Mouse (Mus musculus) embryo, embryonic 10.5 days (tissue): ENCODE data around the gene Fam117a.
"Not testable (repeated sequence)": the region's sequence is repeated elsewhere in the genome, so short reads cannot be mapped to it uniquely, and the experiment has no call there.

ENCODE experiments used
- DNase-seq: peaks from one replicate; pipeline ENCODE4 v3.0.0-alpha.2; 2015; ENCODE audit warnings: low spot score

Gene Fam117a

DNA sequence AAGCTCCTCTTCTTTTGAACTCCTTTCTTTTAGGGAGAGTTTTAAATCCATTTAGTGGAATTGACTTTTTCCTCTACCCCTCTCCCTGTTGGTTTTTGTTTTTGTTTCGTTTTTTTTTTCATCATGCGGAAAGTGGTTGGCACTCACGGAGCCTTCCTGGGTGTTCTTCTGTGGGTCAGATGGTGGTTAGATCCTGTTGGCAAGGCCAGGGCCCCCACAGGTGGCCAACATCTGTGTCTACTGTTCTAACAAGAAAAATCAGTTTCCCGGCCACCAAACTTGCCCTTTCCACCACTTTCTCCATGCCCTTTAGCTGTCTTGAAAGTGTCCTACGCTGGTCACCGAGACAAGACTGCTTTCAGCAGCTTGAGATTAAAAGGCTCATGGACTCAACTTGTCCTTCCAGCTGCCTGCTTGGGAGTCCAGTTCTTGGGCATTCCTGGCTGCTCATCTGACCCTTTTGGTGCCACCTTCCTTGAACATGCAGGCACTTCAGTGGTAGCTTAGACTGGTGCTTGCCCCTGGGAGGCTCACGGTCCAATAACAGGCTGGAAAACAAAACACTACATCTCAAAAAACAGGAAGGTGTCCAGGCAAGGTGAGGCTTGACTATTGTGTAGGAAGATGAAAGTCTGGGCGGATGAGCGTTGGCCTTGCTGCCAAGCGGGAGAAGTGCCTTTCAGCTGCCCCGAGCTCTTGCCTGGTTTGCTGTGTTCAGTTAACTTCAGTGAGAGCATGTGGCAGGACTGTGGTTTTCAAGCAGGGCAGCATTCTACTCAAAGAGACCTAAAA lies 56.1 kb downstream of the Fam117a start:
- no peak for DNase-seq

GRCm38 (mm10) chr11:95393500-95393816 lies 56.6 kb downstream of the Fam117a start:
- no peak for DNase-seq

GRCm38 (mm10) chr11:95394112-95394511 lies 57.3 kb downstream of the Fam117a start:
- no peak for DNase-seq

DNA sequence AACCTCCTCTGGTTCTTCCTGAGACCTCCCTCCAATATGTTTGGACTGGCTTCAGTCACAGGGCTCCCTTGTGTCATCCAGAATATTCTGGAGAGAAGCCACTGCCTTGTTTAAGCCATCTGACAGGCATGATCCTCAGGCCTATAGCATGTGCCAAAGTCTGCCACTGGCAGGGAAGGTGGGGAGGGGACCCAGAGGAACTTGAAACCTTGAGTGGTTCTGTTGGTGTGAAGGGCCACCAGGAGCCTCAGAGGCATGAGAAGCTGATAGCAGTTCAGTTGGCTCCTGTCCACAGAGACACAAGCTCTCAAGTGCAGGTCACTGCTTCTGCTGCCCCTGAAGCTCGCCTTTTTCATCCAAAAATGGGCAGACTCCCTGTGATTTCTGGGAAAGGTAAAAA lies 59.7 kb downstream of the Fam117a start:
- DNase-seq, result no peak

DNA sequence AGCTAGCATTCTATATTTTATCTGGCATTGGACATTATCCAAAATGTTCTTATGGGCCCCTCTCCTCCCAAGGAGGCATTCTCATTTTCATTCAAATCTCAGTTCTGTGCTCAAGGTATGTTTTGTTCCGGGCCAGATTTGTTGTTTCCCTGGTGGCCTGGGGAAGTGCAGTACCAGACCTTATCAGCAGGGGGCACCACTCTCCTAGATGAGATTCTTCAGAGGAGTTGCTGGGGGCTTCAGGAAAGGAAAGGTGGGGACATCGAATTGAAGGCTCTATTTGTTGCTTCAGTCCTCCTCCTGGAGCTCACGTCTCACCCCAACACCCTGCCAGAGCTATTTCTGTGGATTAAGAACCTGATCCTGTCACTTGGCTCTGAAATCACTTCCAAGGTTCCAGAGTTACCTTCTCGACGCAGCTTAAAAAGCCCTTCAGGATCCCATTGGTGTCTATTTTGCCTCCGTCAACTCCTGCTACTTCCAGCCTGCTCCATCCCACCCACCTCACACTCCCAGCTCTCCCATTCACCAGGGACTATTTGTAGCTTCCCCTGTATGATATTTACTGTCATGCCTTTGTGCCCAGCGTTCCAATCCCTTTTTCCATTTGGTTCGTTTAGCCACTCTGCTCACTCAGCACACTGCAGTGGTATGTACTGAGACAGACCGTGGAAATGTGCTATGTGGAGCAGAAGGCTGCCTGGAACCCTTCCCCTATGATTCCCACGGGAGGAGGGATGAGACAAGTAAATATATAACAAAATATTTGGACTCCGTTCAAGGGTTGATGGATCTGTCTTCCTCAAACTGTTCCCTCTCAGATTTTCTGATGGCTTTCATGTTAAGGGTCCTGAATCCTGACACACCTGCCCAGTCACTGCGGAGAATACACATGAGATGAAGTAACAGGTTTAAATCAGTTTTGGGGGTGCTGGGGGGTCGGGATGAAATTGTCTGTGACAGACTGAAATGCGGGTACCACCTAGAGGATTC lies 61.3 kb downstream of the Fam117a start:
- peak; percentile 88 for DNase-seq

DNA sequence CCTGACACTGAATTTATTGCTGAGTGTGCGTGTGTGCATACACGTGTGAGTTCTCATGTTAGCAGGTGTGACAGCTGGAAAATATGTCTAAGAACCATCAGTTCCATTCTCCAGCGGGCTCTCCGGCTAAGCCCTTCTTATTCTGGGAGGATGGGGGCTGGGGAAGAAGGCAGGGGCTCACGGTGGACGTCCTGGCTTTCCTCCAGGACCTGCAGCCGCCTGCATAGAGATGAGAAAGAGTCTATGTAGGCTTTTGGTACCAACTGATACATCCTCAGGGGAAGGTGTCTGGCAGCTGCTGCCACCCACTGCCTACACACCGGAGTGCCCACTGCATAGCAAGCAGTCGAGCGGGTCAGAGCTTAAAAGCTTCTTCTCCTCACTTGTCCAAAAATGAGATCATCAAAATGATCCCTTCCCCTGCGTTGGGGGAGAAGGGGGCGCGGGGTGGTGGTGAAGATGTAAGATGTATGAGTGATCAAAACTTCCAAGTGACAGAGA lies 62.8 kb downstream of the Fam117a start:
- no peak for DNase-seq

DNA sequence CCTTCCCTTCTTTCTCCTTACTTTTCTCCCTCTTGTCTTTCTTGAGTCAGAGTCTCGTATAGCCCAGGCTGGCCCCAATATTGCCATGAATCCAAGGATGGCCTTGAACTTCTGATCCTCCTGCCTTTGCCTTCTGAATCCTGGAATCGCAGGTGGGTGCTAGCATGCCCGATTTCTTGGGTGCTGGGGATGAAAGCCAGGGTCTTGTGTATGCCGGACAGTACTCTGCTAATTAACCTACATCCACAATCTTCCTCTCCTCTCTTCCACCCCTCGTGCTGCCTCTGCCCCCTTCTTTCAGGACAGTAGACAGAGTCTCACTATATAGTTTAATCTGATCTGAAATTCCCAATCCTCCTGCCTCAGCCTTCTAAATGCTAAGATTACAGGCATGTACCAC lies 64.8 kb downstream of the Fam117a start:
- DNase-seq, result no peak

- peak; percentile 53 for DNase-seq
Observed at GRCm38 (mm10) chr11:95402196-95402595, 65.4 kb downstream of the Fam117a start.

- DNase-seq, result peak; percentile 38
Observed at GRCm38 (mm10) chr11:95402658-95403101, 65.9 kb downstream of the Fam117a start.

- DNase-seq, result peak; percentile 59
Observed at GRCm38 (mm10) chr11:95403382-95404340, 66.8 kb downstream of the Fam117a start.

GRCm38 (mm10) chr11:95405771-95406170 lies 69.0 kb downstream of the Fam117a start:
- DNase-seq, result no peak

DNA sequence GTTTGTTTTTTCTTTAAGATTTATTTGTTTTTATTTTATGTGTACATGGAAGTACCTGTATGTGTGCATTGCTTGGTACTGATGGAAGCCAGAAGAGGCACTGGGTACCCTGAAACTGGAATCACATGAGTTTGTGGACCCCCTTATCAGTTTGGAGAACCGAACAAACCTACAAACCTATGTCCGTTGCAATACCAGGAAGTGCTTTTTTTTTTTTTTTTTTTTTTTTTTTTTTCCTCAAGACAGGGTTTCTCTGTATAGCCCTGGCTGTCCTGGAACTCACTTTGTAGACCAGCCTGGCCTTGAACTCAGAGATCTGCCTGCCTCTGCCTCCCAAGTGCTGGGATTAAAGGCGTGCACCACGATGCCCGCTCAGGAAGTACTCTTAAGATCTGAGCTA lies 69.6 kb downstream of the Fam117a start:
- DNase-seq, result not testable (repeated sequence)

GRCm38 (mm10) chr11:95409450-95410112 lies 72.8 kb downstream of the Fam117a start:
- no peak for DNase-seq

DNA sequence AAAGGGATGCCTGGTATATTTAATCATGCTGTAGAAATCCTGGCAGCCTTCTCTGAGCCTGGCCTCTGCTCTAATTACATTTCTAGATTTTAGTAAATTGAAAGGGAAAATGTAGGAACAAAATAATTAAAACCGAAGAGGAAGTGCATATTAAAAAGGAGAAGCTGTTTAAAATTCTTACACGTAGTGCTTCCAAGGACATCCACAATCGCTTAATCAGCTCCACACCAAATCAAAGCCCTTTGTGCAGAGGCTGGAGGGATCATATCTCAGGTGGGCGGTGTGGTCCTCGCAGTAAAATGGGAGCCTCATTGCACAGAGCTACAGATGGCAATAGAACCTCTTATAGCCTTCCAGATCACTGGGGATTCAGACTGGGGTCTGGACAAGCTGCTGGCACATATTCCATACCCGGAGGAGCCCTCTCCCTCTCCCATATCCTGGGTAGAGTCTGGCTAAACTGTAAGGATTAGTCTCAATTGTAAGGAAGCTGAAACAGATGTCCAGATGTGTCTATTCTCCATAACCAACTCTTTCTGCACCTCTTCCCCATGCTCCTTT lies 74.7 kb downstream of the Fam117a start:
- no peak for DNase-seq

DNA sequence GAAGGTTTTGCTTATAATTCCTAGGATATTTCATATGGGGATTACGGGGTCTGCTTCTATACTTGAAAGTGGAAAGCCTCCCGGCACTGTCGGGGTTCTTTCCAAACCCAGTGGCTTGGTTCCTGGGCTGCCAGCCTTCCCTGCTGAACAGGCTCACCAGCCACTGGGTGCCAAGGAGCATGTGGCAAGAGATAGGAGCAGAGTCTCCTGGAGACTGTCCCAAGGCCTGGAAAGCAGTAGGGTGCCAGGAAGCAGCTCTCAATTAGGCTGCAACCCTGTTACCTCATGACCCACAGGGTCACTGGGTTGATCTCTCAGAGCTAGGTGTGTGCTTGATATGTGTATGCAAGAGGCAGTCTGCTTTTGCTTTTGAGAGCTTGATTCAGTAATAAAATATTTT lies 75.8 kb downstream of the Fam117a start:
- DNase-seq, result no peak

- DNase-seq, result peak; percentile 97
Observed at GRCm38 (mm10) chr11:95413641-95414535, 77.1 kb downstream of the Fam117a start, which contains the start of gene Spop. Gene Spop, plus strand, starts transcription at chr11:95414080.

DNA sequence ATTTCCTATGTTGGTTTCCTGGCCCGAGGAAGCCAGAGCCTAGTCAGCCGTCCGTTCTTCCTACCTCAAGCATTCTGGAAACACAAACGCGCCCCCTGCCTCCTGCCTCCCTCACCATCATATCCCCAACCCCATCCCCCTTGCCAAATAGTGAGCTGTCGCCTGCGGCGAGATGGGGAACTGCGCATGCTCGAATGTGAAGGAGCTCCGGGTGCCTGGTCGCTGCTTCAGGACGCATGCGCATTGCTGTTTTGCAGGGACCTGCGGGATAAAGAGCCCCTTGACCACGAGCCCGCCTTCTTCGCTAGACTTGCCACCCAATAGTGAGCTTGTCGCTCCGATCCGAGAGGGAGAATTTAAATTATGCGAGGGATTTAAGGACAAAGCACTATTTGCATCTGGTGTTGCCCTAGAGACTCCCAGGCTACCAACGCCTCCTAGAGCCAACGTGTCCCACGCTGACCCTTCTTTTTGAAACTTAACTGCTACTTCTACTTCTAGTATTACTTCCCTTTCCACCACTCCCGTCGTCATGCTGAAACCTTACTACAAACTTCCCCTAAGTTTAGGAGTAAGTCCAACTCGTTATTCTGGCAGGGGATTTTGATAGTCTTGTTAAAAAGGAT lies 77.8 kb downstream of the Fam117a start:
- DNase-seq, result peak; percentile 99

DNA sequence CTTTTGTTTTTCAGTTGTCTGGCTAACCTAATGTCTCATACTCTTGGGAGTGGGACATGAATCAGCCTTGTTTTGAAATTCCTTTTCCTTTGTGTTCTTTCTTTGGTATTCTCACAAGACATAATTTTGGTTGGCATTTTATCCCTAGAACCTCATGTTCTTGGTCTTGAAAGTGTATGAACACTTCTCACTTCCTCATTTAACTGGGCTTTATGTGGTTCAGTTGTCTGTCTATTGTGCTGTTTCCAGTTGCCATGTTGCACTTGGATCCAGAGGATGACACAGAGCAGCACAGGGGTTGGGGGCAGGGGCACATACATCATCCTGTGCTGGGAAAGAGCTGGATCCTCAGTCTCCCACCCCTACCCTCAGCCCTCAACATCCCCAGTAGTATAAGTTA lies 79.1 kb downstream of the Fam117a start:
- peak; percentile 35 for DNase-seq

DNA sequence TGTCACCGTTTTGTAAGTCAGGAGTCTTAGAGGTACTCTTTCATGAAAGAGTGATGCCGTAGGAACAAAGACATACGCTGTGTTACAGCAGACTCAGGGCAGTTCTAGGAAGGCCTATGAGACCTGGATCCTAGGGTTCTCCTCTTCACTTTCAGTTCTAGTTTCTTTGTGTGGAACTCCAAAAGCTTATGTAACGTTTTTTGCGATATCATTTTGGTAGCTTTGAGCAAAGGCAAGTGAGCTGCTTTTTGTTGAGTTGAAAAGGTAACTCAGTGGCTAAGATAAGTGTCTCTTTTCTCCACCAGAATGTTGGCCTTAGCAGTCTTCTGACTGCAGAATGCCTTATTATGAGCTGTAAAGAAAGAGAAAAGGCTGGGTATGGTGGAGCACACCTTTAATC lies 80.5 kb downstream of the Fam117a start:
- no peak for DNase-seq
